Mouse (Mus musculus): ENCODE data around the gene Gm16381.
"Not testable (repeated sequence)": the region's sequence is repeated elsewhere in the genome, so short reads cannot be mapped to it uniquely, and the experiment has no call there.

The Gm16381 gene

GRCm38 (mm10) chr12:87644520-87644919, at the start of gene Gm16381:
TSS of gene Gm16381 (minus strand) at chr12:87644620.
- DNase-seq = not testable (repeated sequence)

GRCm38 (mm10) chr12:87652916-87653703, 8.7 kb upstream of the Gm16381 start:
- not testable (repeated sequence) for DNase-seq

- not testable (repeated sequence) for DNase-seq
Observed at GRCm38 (mm10) chr12:87618569-87618968, 25.9 kb downstream of the Gm16381 start, which contains the start of gene Gm4027. TSS of gene Gm4027 (plus strand) at chr12:87618869.

GRCm38 (mm10) chr12:87602388-87602787, 42.0 kb downstream of the Gm16381 start, which contains the start of gene Oog1:
TSS of gene Oog1 (plus strand) at chr12:87602688.
- not testable (repeated sequence) for DNase-seq

GRCm38 (mm10) chr12:87601388-87601787, 43.0 kb downstream of the Gm16381 start:
- not testable (repeated sequence) for DNase-seq
